Mouse (Mus musculus) CH12.LX (cell line): ENCODE results near the gene Kirrel3. TPM values are rescaled to one million over a fixed set of nuclear protein-coding genes. Genes with fewer than 3 reads are reported as not detected.

ENCODE experiments used
- DNase-seq: peaks from one replicate; pipeline ENCODE4 v3.0.0-alpha.2; 2013; ENCODE audit errors: extremely low read depth
- H3K27ac ChIP-seq: 2 replicates; pipeline ENCODE4 v1.5.1; 2012; ENCODE audit warnings: low read depth, mild to moderate bottlenecking, control low read depth, moderate library complexity; ENCODE audit not compliant: insufficient read depth
- H3K27me3 ChIP-seq: replicated peaks from 2 replicates; pipeline ENCODE3; 2012; ENCODE audit warnings: inconsistent platforms
- H3K36me3 ChIP-seq, 2 experiments: replicated peaks in 1 of 2; 2 replicates each; pipeline versions ENCODE3 to v1.6.1; 2012; ENCODE audit warnings: inconsistent platforms in 1 of 2, low read length in 1 of 2, mild to moderate bottlenecking in 1 of 2, mixed read lengths in 1 of 2, moderate library complexity in 1 of 2; ENCODE audit not compliant: control insufficient read depth in 1 of 2, insufficient read depth in 1 of 2
- H3K4me1 ChIP-seq, 2 experiments: 2 replicates each; pipeline ENCODE4 v1.6.1; 2012; ENCODE audit warnings: inconsistent platforms in 1 of 2, moderate library complexity in 1 of 2; ENCODE audit not compliant: insufficient read depth in 2 of 2, control insufficient read depth in 1 of 2
- H3K4me2 ChIP-seq: 2 replicates; pipeline ENCODE4 v1.6.1; 2012; ENCODE audit warnings: low read depth, mild to moderate bottlenecking, control low read depth; ENCODE audit not compliant: poor library complexity, insufficient read depth, severe bottlenecking
- H3K4me3 ChIP-seq, 3 experiments: fragments of 150-350 bp in 1 of 3; sonication (generic) in 1 of 3; replicated peaks in 1 of 3; 2 replicates each; pipeline versions ENCODE3 to v1.5.1; 2011 to 2012; ENCODE audit warnings: low read depth in 2 of 3, low read length in 2 of 3, mild to moderate bottlenecking in 2 of 3, moderate library complexity in 2 of 3, control low read depth in 1 of 3, improper control_type of control experiment in 1 of 3, inconsistent platforms in 1 of 3, mixed read lengths in 1 of 3; ENCODE audit not compliant: poor library complexity in 1 of 3
- H3K79me2 ChIP-seq: replicated peaks from 2 replicates; pipeline ENCODE4 v1.6.1; 2012; ENCODE audit warnings: mild to moderate bottlenecking, moderate library complexity; ENCODE audit not compliant: control insufficient read depth, poor library complexity, insufficient read depth, severe bottlenecking; ENCODE audit errors: extremely low read depth
- H3K9ac ChIP-seq: 2 replicates; pipeline ENCODE4 v1.6.1; 2012; ENCODE audit warnings: low read depth, mild to moderate bottlenecking, control low read depth, moderate library complexity; ENCODE audit not compliant: insufficient read depth
- H3K9me3 ChIP-seq: replicated peaks from 2 replicates; pipeline ENCODE3; 2012; ENCODE audit warnings: low read length, inconsistent platforms, mixed read lengths
- CHD2 ChIP-seq: IDR thresholded peaks from 2 replicates; pipeline ENCODE4 v1.6.1; 2011; ENCODE audit warnings: low read length, improper control_type of control experiment
- CTCF ChIP-seq, 2 experiments: IDR thresholded peaks in 1 of 2; conservative IDR thresholded peaks in 1 of 2; 2 replicates each; pipeline ENCODE4 v1.5.1; 2011 to 2012; ENCODE audit warnings: low read depth in 2 of 2, low read length in 2 of 2, improper control_type of control experiment in 1 of 2, inconsistent platforms in 1 of 2, mild to moderate bottlenecking in 1 of 2, moderate library complexity in 1 of 2
- ELF1 ChIP-seq: IDR thresholded peaks from 2 replicates; pipeline ENCODE4 v1.6.1; 2014; ENCODE audit warnings: low read depth, mild to moderate bottlenecking, inconsistent platforms, low read length, improper control_type of control experiment
- ETS1 ChIP-seq: conservative IDR thresholded peaks from 2 replicates; pipeline ENCODE4 v1.6.1; 2012; ENCODE audit warnings: low read depth, mild to moderate bottlenecking, inconsistent platforms, low read length, improper control_type of control experiment, moderate library complexity
- GABPA ChIP-seq: IDR thresholded peaks from 2 replicates; pipeline ENCODE4 v1.6.1; 2012; ENCODE audit warnings: low read depth, low read length, improper control_type of control experiment, inconsistent platforms; ENCODE audit not compliant: insufficient replicate concordance
- HCFC1 ChIP-seq: IDR thresholded peaks from 2 replicates; pipeline ENCODE4 v1.6.1; 2012; ENCODE audit warnings: low read depth, mild to moderate bottlenecking, inconsistent platforms, low read length, improper control_type of control experiment
- IRF4 ChIP-seq: IDR thresholded peaks from 2 replicates; pipeline ENCODE4 v1.6.1; 2014; ENCODE audit warnings: low read depth, mild to moderate bottlenecking, inconsistent platforms, low read length, improper control_type of control experiment
- JUND ChIP-seq: conservative IDR thresholded peaks from 2 replicates; pipeline ENCODE4 v1.6.1; 2011; ENCODE audit warnings: low read depth, low read length, improper control_type of control experiment
- MAFK ChIP-seq: IDR thresholded peaks from 2 replicates; pipeline ENCODE4 v1.6.1; 2011; ENCODE audit warnings: low read length, improper control_type of control experiment; ENCODE audit not compliant: insufficient replicate concordance
- MAZ ChIP-seq: IDR thresholded peaks from 2 replicates; pipeline ENCODE4 v1.6.1; 2012; ENCODE audit warnings: low read depth, mild to moderate bottlenecking, inconsistent platforms, low read length, improper control_type of control experiment, moderate library complexity
- MXI1 ChIP-seq: IDR thresholded peaks from 2 replicates; pipeline ENCODE4 v1.6.1; 2011; ENCODE audit warnings: mild to moderate bottlenecking, low read depth, low read length, improper control_type of control experiment
- NELFE ChIP-seq: IDR thresholded peaks from 2 replicates; pipeline ENCODE4 v1.6.1; 2011; ENCODE audit warnings: low read depth, low read length, improper control_type of control experiment
- POLR2AphosphoS2 ChIP-seq: IDR thresholded peaks from 2 replicates; pipeline ENCODE4 v1.6.1; 2011; ENCODE audit warnings: low read depth, low read length, improper control_type of control experiment
- RCOR1 ChIP-seq: conservative IDR thresholded peaks from 2 replicates; pipeline ENCODE4 v1.6.1; 2012; ENCODE audit warnings: low read depth, mild to moderate bottlenecking, inconsistent platforms, low read length, improper control_type of control experiment
- SMC3 ChIP-seq: IDR thresholded peaks from 2 replicates; pipeline ENCODE4 v1.6.1; 2011; ENCODE audit warnings: low read depth, low read length, improper control_type of control experiment
- TBP ChIP-seq: conservative IDR thresholded peaks from 2 replicates; pipeline ENCODE4 v1.6.1; 2011; ENCODE audit warnings: low read depth, low read length, improper control_type of control experiment
- TCF12 ChIP-seq: IDR thresholded peaks from 2 replicates; pipeline ENCODE4 v1.6.1; 2014; ENCODE audit warnings: low read depth, mild to moderate bottlenecking, inconsistent platforms, low read length, improper control_type of control experiment
- UBTF ChIP-seq: IDR thresholded peaks from 2 replicates; pipeline ENCODE4 v1.6.1; 2012; ENCODE audit warnings: low read depth, mild to moderate bottlenecking, inconsistent platforms, low read length, improper control_type of control experiment, moderate library complexity
- USF2 ChIP-seq: conservative IDR thresholded peaks from 2 replicates; pipeline ENCODE4 v1.6.1; 2011; ENCODE audit warnings: low read depth, low read length, improper control_type of control experiment
- ZC3H11A ChIP-seq: IDR thresholded peaks from 2 replicates; pipeline ENCODE4 v1.6.1; 2012; ENCODE audit warnings: low read depth, mild to moderate bottlenecking, inconsistent platforms, low read length, improper control_type of control experiment
- ZMIZ1 ChIP-seq: IDR thresholded peaks from 2 replicates; pipeline ENCODE4 v1.6.1; 2012; ENCODE audit warnings: low read depth, mild to moderate bottlenecking, inconsistent platforms, low read length, improper control_type of control experiment
- ZNF384 ChIP-seq: IDR thresholded peaks from 2 replicates; pipeline ENCODE4 v1.6.1; 2012; ENCODE audit warnings: low read depth, low read length, improper control_type of control experiment, inconsistent platforms
- dilution Hi-C: fragments of 300-500 bp; cut with MboI; formaldehyde crosslinking; loops from 2 replicates; pipeline ENCODE4 v1.14.3; 2020; ENCODE audit warnings: low sequenced_read_pairs; ENCODE audit not compliant: extremely low pct_unique_long_range_greater_than_20kb, extremely low pct_ligation_motif_present
- in situ Hi-C: fragments of 300-500 bp; cut with MboI; formaldehyde crosslinking; loops from 3 replicates; pipeline ENCODE4 v1.14.3; 2019; ENCODE audit warnings: low sequenced_read_pairs, low pct_ligation_motif_present, low pct_unique_long_range_greater_than_20kb, mixed read lengths
- polyA plus RNA-seq: library from polyadenylated mRNA; unstranded; fragments of >175 nt; gene quantifications from 2 replicates; pipeline ENCODE4 v1.2.1, GENCODE M21; 2012; ENCODE audit warnings: low read depth; ENCODE audit not compliant: insufficient read length
- total RNA-seq, 2 experiments: library from RNA; depleted of rRNA; stranded (reverse); fragments of 300-350 nt in 1 of 2; fragments of >200 nt in 1 of 2; gene quantifications; 2 replicates each; pipeline ENCODE4 v1.2.3; 2012 to 2014

Gene Kirrel3
- total and polyA plus RNA-seq, 3 experiments, result not detected

- Histone ChIP-seq H3K27me3 (peaks cover 80% of the 10 kb centered on the region), H3K27ac (no peak overlapping the region), H3K36me3 (no peaks in the 10 kb centered on the region), H3K4me1 (no peaks in the 10 kb centered on the region), H3K4me2 (no peak overlapping the region), H3K79me2 (no peaks in the 10 kb centered on the region), H3K9me3 (no peaks in the 10 kb centered on the region), H3K9ac (no peak overlapping the region), H3K4me3 (no peak overlapping the region)
- no peak for TF ChIP-seq MAZ
- TF ChIP-seq IRF4, result no peak
- dilution Hi-C loops, result no loop called here
- no peak for DNase-seq
- in situ Hi-C loops, result no loop called here
These were observed 185.2 kb downstream of the Kirrel3 start for GRCm38 (mm10) chr9:34670906-34671305.

- no peak overlapping the region for H3K4me3 ChIP-seq
- in situ Hi-C loops (no loop called here), dilution Hi-C loops (no loop called here)
- H3K27ac ChIP-seq, result no peak overlapping the region
- H3K4me1 ChIP-seq, result no peaks in the 10 kb centered on the region
- H3K79me2 ChIP-seq, result no peaks in the 10 kb centered on the region
- no peak overlapping the region for H3K4me2 ChIP-seq
- H3K27me3 ChIP-seq, result peaks cover 59% of the 10 kb centered on the region
- no peak overlapping the region for H3K9ac ChIP-seq
- no peaks in the 10 kb centered on the region for H3K36me3 ChIP-seq
- TF ChIP-seq SMC3 (no peak), TCF12 (no peak), USF2 (no peak), RCOR1 (no peak), ZNF384 (no peak), MAFK (no peak), GABPA (no peak), HCFC1 (no peak), CHD2 (no peak), POLR2AphosphoS2 (no peak), IRF4 (no peak), UBTF (no peak), CTCF (conservative IDR thresholded peaks at IDR 0.05 in 1 of 2, IDR thresholded peaks at IDR 0.05 in 1 of 2; ENCODE audit: low read depth in 2 of 2, low read length in 2 of 2) (no peak), JUND (no peak), NELFE (no peak)
- DNase-seq, result no peak
- no peaks in the 10 kb centered on the region for H3K9me3 ChIP-seq
These were observed 201.1 kb downstream of the Kirrel3 start for GRCm38 (mm10) chr9:34686798-34687197.

GRCm38 (mm10) chr9:34688358-34688757 lies 202.7 kb downstream of the Kirrel3 start:
- Histone ChIP-seq H3K36me3 (no peaks in the 10 kb centered on the region), H3K27ac (no peak overlapping the region), H3K27me3 (peaks cover 56% of the 10 kb centered on the region), H3K4me2 (no peak overlapping the region), H3K4me3 (no peak overlapping the region), H3K9me3 (no peaks in the 10 kb centered on the region), H3K4me1 (no peaks in the 10 kb centered on the region), H3K79me2 (no peaks in the 10 kb centered on the region), H3K9ac (no peak overlapping the region)
- dilution Hi-C loops, result no loop called here
- in situ Hi-C loops, result no loop called here
- no peak for DNase-seq
- no peak for TF ChIP-seq MAFK
- no peak for TF ChIP-seq ELF1
- no peak for TF ChIP-seq ZC3H11A
- no peak for TF ChIP-seq SMC3
- no peak for TF ChIP-seq ETS1
- TF ChIP-seq TBP, result no peak
- TF ChIP-seq MAZ, result no peak
- no peak for TF ChIP-seq IRF4
- no peak for TF ChIP-seq MXI1
- no peak for TF ChIP-seq NELFE
- no peak for TF ChIP-seq JUND
- TF ChIP-seq ZNF384, result no peak
- TF ChIP-seq ZMIZ1, result no peak
